Mouse (Mus musculus): ENCODE results near the gene Man2b1.

DNA sequence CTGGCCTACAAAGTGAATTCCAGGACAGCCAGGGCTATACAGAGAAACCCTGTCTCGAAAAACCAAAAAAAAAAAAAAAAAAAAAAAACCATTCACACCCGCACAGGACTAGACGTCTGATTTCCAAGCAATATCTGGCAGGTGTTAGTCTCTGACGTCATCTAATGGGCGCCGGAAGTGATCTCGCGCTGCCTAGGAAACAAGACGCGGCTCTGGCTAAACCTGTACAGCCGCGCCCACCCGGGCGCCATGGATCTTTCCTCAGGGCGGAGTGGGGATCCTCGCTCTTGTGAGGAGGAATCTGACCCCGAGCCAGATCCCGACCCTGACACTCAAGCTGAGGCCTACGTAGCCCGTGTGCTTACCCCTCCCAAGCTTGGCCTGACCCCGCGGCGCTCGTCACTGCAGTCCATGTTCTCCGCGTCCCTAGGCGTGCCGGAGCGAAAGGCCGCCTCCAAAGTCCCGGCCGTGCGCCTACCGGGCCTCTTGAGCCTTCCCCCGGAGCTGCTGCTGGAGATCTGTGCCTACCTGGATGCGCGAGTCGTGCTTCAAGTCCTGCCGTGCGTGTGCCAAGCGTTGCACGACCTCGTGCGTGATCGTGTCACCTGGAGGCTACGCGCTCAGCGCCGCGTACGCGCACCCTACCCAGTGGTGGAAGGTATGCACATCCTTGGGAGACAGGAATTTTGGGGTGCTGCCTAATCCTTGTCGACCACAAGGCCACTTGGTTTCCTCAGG lies 23.0 kb upstream of the Man2b1 start, which contains the start of gene Fbxw9:
- no peak for TF ChIP-seq GATA1 (IDR thresholded peaks at IDR 0.05; ENCODE audit: low read length)
- no peak for TF ChIP-seq TAL1 (IDR thresholded peaks at IDR 0.05; ENCODE audit: low read length)

All from erythroblast, embryonic 14.5 days (primary cell).